Mouse (Mus musculus) heart, postnatal 4 days (tissue): ENCODE data around the gene Setx. TPM values are rescaled to one million over a fixed set of nuclear protein-coding genes. Genes with fewer than 3 reads are reported as not detected.
"Not testable (repeated sequence)": the region's sequence is repeated elsewhere in the genome, so short reads cannot be mapped to it uniquely, and the experiment has no call there.

Source experiments
- DNase-seq: peaks from one replicate; pipeline ENCODE4 v3.0.0; 2021
- total RNA-seq, 2 experiments: library from RNA; stranded (reverse); gene quantifications; 2 replicates each; pipeline ENCODE4 v1.2.3; 2021

Setx gene
- total RNA-seq: 10 to 100 TPM; 37.5 to 39.8 TPM

GRCm38 (mm10) chr2:29123907-29124569 lies at the start of gene Setx:
Gene Setx, plus strand, starts transcription at chr2:29124181.
- DNase-seq: peak; percentile 7

DNA sequence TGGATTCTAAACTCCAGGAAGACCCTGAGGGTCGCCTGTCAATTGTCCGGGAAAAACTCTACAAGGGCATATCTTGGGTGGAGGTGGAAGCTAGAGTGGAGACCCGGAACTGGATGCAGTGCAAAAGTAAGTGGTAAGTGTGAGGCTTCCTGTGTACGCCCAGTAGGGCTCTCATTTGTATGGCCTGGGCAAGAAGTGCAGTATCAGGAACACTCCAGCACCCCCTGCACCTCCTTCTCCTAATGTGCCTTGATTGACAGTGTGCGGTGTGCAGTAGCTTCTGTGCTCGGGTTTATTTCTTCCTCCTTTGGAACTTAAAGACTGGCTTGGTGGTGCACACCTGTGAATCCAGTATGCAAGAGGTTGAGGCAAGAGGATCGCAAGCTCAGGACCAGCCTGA lies 49.3 kb upstream of the Setx start:
- no peak for DNase-seq

- DNase-seq: no peak
Measured at GRCm38 (mm10) chr2:29075331-29076070, 48.5 kb upstream of the Setx start.

GRCm38 (mm10) chr2:29076226-29076625 lies 47.8 kb upstream of the Setx start:
- DNase-seq: no peak

- DNase-seq: no peak
Measured at GRCm38 (mm10) chr2:29081965-29082364, 42.0 kb upstream of the Setx start.

GRCm38 (mm10) chr2:29086026-29086425 lies 38.0 kb upstream of the Setx start:
- DNase-seq: no peak

DNA sequence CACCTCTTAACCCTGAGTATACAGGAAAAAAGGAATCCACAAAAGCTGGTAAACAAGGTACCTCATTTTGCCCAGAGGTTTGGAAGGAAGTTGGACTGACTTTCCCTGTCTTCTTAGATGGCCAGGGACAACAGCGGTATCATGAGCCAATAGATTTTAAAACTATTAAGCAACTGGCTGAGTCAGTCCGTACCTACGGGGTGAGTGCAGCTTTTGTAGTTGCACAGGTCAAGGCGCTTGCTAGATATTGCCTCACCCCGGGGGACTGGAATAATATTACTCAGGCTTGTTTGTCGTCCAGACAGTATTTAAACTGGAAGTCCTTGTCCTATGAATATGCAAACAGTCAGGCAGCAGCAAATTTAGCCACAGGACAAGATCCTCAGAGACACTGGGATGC lies 34.7 kb upstream of the Setx start:
- DNase-seq: not testable (repeated sequence)

GRCm38 (mm10) chr2:29095674-29096073 lies 28.3 kb upstream of the Setx start:
- no peak for DNase-seq

DNA sequence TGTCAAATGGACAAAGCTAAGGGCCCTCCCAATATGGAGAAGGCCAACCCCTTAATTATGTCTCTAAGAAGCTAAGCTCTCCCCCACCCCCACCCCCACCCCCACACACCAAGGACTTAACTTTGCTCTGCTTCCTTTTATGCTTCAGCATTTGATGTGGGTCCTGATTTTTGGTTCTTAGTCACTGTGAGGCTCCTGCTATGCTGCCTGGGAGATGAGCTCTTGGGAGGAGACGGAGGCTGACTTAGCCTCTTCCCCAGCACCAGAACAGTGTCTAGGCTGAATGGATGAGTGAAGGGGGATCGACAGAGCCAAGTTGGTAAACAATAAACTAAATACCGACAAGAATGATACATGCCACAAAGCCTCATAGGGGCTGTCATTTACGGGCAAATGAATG lies 27.2 kb upstream of the Setx start:
- DNase-seq: no peak

GRCm38 (mm10) chr2:29097465-29097864 lies 26.5 kb upstream of the Setx start:
- DNase-seq: no peak

DNA sequence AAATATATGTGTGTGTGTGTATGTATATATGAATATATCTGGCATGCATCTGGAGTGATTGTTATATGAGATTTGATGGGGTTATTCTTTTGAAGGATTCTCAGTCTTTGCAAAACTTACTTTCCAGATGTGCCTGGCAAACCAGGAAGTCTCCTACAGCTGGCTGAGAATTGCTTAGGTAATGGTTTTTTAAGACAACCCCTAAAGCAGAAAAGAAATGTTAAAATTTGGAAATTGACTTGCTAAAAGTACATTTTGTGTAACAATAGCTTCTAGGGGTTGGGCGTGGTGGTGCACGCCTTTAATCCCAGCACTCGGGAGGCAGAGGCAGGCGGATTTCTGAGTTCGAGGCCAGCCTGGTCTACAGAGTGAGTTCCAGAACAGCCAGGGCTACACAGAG lies 26.0 kb upstream of the Setx start:
- DNase-seq: not testable (repeated sequence)

DNA sequence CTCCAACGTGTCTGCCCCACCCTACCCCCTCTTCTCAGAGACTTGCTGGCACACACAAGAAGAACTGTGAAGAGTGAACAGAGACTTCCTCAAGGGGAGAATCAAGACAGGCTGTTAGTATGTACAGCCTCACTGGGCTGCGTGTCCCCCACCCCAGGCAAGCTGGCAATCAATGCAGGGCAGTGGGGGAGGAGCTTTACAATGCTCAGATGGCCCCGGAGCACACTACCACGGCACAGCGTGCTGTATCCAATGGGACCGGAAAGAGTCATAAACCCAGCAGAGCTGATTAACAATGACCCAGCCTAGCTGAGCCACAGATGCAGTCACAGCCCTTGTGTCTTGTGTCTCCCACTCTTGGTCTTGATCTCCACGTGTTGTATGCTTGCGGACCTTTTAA lies 25.2 kb upstream of the Setx start:
- DNase-seq: no peak

- no peak for DNase-seq
Measured at GRCm38 (mm10) chr2:29099646-29100045, 24.3 kb upstream of the Setx start.

DNA sequence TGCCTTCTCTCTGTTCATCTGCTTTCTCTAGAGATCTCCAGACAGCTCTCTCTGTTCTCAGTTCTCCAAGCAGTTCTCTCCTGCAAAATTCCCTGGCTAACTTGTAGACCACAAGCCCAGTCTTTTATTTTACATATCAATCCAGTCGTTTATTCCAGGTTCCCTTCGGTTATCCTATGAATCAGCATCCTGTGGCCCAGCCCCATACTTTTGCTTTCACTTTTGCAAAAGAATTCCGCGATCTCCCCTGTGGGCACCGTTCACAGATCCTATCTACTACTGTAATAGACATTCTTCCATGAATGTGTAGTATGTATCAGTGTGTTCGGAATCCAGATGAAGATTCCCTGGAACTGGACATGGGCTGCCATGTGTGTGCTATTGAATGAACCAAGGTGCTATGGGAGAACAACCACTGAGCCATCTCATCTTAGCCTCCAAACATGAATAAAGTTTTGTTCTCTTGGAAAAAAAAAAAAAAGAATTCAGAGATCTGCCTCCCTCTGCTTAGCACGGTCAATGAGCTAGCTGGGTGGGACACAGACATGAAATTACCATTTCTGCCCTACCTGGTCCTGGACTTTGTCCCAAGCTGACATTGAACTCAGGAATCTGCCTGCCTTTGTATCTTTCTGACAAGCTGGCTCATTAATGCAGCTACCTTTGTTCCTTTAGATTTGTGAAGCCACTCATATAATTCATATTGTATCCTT lies 23.0 kb upstream of the Setx start:
- no peak for DNase-seq

- DNase-seq: not testable (repeated sequence)
Measured at GRCm38 (mm10) chr2:29102416-29103377, 21.3 kb upstream of the Setx start.

GRCm38 (mm10) chr2:29120969-29121368 lies 3.0 kb upstream of the Setx start:
- no peak for DNase-seq

GRCm38 (mm10) chr2:29122446-29122845 lies 1.5 kb upstream of the Setx start:
- DNase-seq: no peak

GRCm38 (mm10) chr2:29124571-29124935 lies 572 bp downstream of the Setx start:
- DNase-seq: no peak

GRCm38 (mm10) chr2:29124936-29125701 lies 1.1 kb downstream of the Setx start:
- peak; percentile 99 for DNase-seq

- DNase-seq: no peak
Measured at GRCm38 (mm10) chr2:29130118-29130899, 6.3 kb downstream of the Setx start.

GRCm38 (mm10) chr2:29135161-29135560 lies 11.2 kb downstream of the Setx start:
- DNase-seq: no peak
